Mouse (Mus musculus): ENCODE measurements around the gene Bmp2k.
A peak's percentile ranks its signal among the peaks of the same experiment; 100 is the strongest.

Gene Bmp2k

GRCm38 (mm10) chr5:97097631-97098041 lies 100.1 kb downstream of the Bmp2k start:
- no peak for DNase-seq (ENCODE audit: low read depth, low spot score)

GRCm38 (mm10) chr5:97099954-97100353 lies 102.5 kb downstream of the Bmp2k start:
- no peak for DNase-seq (ENCODE audit: low read depth, low spot score)

GRCm38 (mm10) chr5:97108333-97108732 lies 110.8 kb downstream of the Bmp2k start:
- DNase-seq (ENCODE audit: low read depth, low spot score): no peak

DNA sequence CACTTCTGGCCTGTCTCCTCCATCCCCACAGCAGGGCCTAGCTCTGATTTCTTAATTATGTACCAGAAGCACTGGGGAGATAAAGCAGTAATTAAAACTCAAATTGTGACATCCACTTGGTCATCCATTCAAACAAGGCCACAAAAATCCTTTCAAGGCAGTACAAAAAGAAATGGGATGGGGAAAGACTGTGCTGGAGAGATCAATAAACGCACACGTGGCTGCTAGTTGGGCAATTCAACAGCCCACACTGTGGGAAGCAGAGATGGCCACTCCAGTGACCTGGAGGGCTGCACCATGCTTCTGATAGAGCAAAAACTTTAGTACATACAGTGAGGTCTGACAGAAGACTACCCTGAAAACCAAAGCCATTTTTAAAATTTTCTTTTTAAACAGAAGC lies 112.6 kb downstream of the Bmp2k start:
- DNase-seq (ENCODE audit: low read depth, low spot score): no peak

GRCm38 (mm10) chr5:97110697-97111096 lies 113.2 kb downstream of the Bmp2k start:
- peak; percentile 7 for DNase-seq (ENCODE audit: low read depth, low spot score)

DNA sequence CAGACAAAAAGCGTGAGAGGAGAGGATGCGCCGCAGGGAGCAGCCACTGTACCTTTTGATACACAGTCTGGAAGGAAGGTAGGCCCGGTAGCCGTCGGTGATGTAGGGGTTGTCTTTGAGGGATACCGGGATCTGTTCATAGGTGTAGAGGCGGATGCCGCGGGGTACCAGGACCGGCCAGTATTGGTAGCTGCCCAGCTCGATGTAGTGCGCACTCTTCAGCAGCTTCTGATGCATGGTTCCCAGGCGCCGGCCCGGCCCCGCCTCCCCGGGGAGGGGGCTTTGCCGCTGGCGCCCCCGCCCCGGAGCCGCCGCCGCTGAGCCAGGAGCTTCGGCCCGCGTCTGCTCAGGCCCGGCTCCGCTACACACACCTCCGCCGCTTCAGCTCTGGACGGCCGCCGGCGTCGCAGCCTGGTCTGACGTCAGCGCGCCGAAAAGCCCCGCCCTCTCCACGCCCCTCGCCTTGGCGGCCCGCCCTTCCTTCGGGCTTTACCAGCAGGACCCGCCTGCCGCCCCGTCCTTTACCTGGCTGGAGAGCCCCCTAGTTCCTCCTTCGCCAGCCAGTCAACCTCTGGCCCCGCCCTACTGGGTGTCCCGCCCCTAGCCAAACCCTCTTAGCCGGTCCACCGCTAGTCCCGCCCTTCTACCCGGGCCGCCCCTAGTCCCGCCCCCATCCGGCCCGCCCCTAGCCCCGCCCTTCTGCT lies 113.9 kb downstream of the Bmp2k start, which contains the start of gene Paqr3:
TSS of gene Paqr3 (minus strand) at position 390 of the 704 bp plus-strand sequence.
- DNase-seq (ENCODE audit: low read depth, low spot score): peak; percentile 95

DNA sequence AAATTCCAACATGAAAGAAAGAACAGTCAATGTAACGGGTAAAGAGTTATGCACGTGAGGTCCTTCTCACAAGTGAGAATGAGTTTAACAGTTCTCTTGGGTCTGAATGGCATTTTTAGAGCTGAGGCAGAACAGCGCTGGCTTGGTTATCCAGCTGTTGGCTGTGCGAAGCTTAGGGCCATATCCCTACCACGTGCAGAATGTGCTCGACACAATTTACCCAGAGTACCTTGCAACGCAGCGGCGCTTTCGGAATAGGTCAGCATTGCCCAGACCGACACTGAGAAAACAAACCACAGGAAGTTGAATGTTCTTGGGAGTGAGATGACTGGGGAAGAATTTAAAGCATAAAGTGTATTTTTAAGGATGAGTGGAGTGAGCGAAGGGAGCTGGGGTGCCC lies 127.5 kb downstream of the Bmp2k start:
- DNase-seq (ENCODE audit: low read depth, low spot score): no peak

- no peak for DNase-seq (ENCODE audit: low read depth, low spot score)
Measured at GRCm38 (mm10) chr5:97125459-97125970, 128.0 kb downstream of the Bmp2k start.

- DNase-seq (ENCODE audit: low read depth, low spot score): peak; percentile 50
Measured at GRCm38 (mm10) chr5:97126005-97126404, 128.5 kb downstream of the Bmp2k start.

GRCm38 (mm10) chr5:97127284-97127683 lies 129.8 kb downstream of the Bmp2k start:
- DNase-seq (ENCODE audit: low read depth, low spot score): no peak

DNA sequence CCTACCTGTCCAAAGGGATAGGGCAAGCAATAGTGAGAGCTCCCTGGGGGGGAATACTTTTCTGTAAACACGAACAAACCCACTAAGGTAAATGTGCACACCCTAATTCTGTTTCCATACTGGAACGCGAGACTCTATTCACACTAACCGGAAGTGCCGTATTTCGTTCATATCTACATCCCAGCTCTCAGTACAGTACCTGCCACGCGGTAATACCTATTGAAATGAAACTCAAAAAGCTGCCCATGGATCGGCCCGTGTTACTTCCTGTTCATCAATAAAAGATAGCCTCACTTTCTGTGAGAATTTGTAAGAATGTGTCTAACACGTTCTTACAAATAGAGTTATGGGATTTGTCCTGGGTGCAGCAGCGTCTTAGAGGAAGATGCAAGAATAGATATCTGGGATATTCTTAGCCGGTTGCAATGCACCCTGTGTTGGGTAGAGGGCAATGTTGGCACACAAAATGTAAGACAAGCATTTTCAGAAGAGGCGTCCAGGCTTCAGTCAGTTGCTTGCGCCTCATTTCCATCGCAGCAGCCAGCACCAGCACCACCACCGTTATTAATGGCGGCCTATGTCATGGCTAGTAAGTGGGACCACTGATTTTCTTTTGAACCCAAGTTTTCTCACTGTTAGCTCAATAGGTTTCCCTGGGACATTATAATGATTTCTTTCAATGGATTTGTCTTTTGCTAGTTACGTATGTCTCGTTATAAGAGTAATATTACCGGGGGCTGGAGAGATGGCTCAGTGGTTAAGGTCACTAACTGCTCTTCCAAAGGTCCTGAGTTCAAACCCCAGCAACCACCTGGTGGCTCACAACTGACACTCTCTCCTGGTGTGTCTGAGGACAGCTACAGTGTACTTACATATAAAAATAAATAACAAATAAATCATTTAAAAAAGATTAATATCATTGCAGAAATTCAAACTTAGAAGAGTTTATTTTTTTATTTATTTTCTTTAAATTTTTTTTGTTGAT lies 131.0 kb downstream of the Bmp2k start:
- DNase-seq (ENCODE audit: low read depth, low spot score): peak; percentile 61

- DNase-seq (ENCODE audit: low read depth, low spot score): no peak
Measured at GRCm38 (mm10) chr5:97129589-97129988, 132.1 kb downstream of the Bmp2k start.

DNA sequence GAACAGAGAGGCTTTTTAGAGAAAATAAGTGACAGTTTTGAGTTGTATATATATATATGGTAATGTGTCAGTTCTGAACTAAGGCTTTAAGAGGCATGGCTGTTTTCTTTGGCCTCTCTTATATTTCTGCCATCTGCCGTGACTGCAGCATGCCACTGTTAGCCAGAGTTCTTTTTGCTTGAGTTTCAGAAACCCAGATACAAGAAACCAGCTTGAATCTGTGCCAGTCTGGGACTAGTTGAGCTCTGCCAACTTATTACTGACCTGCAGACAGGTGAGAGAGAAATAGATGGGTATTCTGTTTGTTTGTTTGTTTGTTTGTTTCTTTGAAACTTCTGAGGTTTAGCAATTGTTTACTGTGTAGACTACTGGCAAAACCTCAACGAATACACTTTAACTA lies 137.8 kb downstream of the Bmp2k start:
- DNase-seq (ENCODE audit: low read depth, low spot score): no peak
